Mouse (Mus musculus): ENCODE data around the gene Taar8c. TPM values are rescaled to one million over a fixed set of nuclear protein-coding genes. Genes with fewer than 3 reads are reported as not detected.

Taar8c gene
- polyA plus RNA-seq (2012): not detected in 2 replicates

GRCm38 (mm10) chr10:24101812-24102211, at the start of gene Taar8c:
Gene Taar8c (minus strand): TSS chr10:24101912.

GRCm38 (mm10) chr10:24149135-24149781, 47.5 kb upstream of the Taar8c start, which contains the start of gene Stx7:
Gene Stx7 (plus strand): TSS chr10:24149302.

GRCm38 (mm10) chr10:24109434-24109833, 7.7 kb upstream of the Taar8c start, which contains the start of gene Taar9:
Gene Taar9 (minus strand): TSS chr10:24109534.

GRCm38 (mm10) chr10:24092194-24092593, 9.5 kb downstream of the Taar8c start, which contains the start of gene Taar8b:
Gene Taar8b (minus strand): TSS chr10:24092294.

GRCm38 (mm10) chr10:24076200-24076599, 25.5 kb downstream of the Taar8c start, which contains the start of gene Taar8a:
Gene Taar8a (plus strand): TSS chr10:24076500.

Other genes with a start within 250 kb of the Taar8c start
- not detected in 2 replicates for gene Vnn1, start 207.2 kb downstream of the Taar8c start, polyA plus RNA-seq (2012)
- not detected in 2 replicates for gene Taar1, start 181.6 kb downstream of the Taar8c start, polyA plus RNA-seq (2012)
- gene Taar2, start 163.3 kb downstream of the Taar8c start, polyA plus RNA-seq (2012): not detected in 2 replicates
- not detected in 2 replicates for gene Taar3, start 152.4 kb downstream of the Taar8c start, polyA plus RNA-seq (2012)
- not detected in 2 replicates for gene Taar4, start 141.4 kb downstream of the Taar8c start, polyA plus RNA-seq (2012)
- gene Taar5, start 131.2 kb downstream of the Taar8c start, polyA plus RNA-seq (2012): not detected in 2 replicates
- gene Taar6, start 116.3 kb downstream of the Taar8c start, polyA plus RNA-seq (2012): not detected in 2 replicates
- not detected in 2 replicates for gene Taar7a, start 108.4 kb downstream of the Taar8c start, polyA plus RNA-seq (2012)
- gene Taar7b, start 102.0 kb downstream of the Taar8c start, polyA plus RNA-seq (2012): not detected in 2 replicates
- not detected in 2 replicates for gene Taar7d, start 74.7 kb downstream of the Taar8c start, polyA plus RNA-seq (2012)
- gene Taar7e, start 64.3 kb downstream of the Taar8c start, polyA plus RNA-seq (2012): not detected in 2 replicates
- not detected in 2 replicates for gene Taar7f, start 52.4 kb downstream of the Taar8c start, polyA plus RNA-seq (2012)
- not detected in 2 replicates for gene Taar8a, start 25.4 kb downstream of the Taar8c start, polyA plus RNA-seq (2012)
- gene Taar8b, start 9.6 kb downstream of the Taar8c start, polyA plus RNA-seq (2012): not detected in 2 replicates
- gene Taar9, start 7.6 kb upstream of the Taar8c start, polyA plus RNA-seq (2012): not detected in 2 replicates
- 126 and 152 TPM in 2 replicates for gene Stx7, start 47.4 kb upstream of the Taar8c start, polyA plus RNA-seq (2012)
- not detected in 2 replicates for gene Moxd1, start 121.6 kb upstream of the Taar8c start, polyA plus RNA-seq (2012)

Measured in megakaryocyte-erythroid progenitor cell, adult 5 weeks (primary cell).